Mouse (Mus musculus) cerebellum, adult (tissue): ENCODE measurements around the gene 5530400C23Rik.
A peak's percentile ranks its signal among the peaks of the same experiment; 100 is the strongest.
"Not testable (repeated sequence)": the region's sequence is repeated elsewhere in the genome, so short reads cannot be mapped to it uniquely, and the experiment has no call there.

Experiments
- ATAC-seq: cut with Nextera tagmentation; 2 replicates; pipeline ENCODE4 v1.9.2; 2017; ENCODE audit warnings: mild to moderate bottlenecking, moderate library complexity, mixed read lengths; ENCODE audit not compliant: insufficient number of reproducible peaks, low FRiP score, low TSS enrichment

Gene 5530400C23Rik

GRCm38 (mm10) chr6:133291916-133292315 is at the start of gene 5530400C23Rik:
TSS of gene 5530400C23Rik (plus strand) at chr6:133292216.
- not testable (repeated sequence) for ATAC-seq

- ATAC-seq = peak; percentile 74
These were observed 14.1 kb downstream of the 5530400C23Rik start for GRCm38 (mm10) chr6:133305952-133306715.

GRCm38 (mm10) chr6:133313896-133314295 is 21.9 kb downstream of the 5530400C23Rik start:
- ATAC-seq = not testable (repeated sequence)

GRCm38 (mm10) chr6:133338535-133338934 is 46.5 kb downstream of the 5530400C23Rik start:
- no peak for ATAC-seq

- ATAC-seq = not testable (repeated sequence)
These were observed 49.7 kb downstream of the 5530400C23Rik start for GRCm38 (mm10) chr6:133341731-133342130.
